Mouse (Mus musculus): ENCODE data around the gene Rad50.

- TF ChIP-seq RCOR1 (conservative IDR thresholded peaks at IDR 0.05; ENCODE audit: low read depth, low read length) (no peak), MAX (IDR thresholded peaks at IDR 0.05; ENCODE audit: low read length) (no peak), CTCF (conservative IDR thresholded peaks at IDR 0.05 in 1 of 2, IDR thresholded peaks at IDR 0.05 in 1 of 2; ENCODE audit: low read depth in 2 of 2, low read length in 2 of 2) (peak; percentile 50 to 66; a peak in 3 of 4 replicates)
Observed at GRCm38 (mm10) chr11:53604983-53605382, 102.1 kb downstream of the Rad50 start.

Data from CH12.LX (cell line).